Mouse (Mus musculus) embryonic fibroblast, embryonic 13.5 days (primary cell): ENCODE results near the gene Rnf8.

Experiments
- CTCF ChIP-seq: IDR thresholded peaks from 2 replicates; pipeline ENCODE4 v1.5.1; 2011; ENCODE audit warnings: mild to moderate bottlenecking, control low read depth, low read length, moderate library complexity, borderline replicate concordance; ENCODE audit not compliant: insufficient read depth
- POLR2A ChIP-seq: IDR thresholded peaks from 2 replicates; pipeline ENCODE4 v1.6.1; 2011; ENCODE audit warnings: low read depth, mild to moderate bottlenecking, control low read depth, low read length, moderate library complexity

GRCm38 (mm10) chr17:29669030-29669429, 54.4 kb downstream of the Rnf8 start:
- TF ChIP-seq CTCF = no peak
- no peak for TF ChIP-seq POLR2A
